Mouse (Mus musculus) neutrophil, adult 5-6 weeks (primary cell): ENCODE measurements around the gene Snx15. TPM values are rescaled to one million over a fixed set of nuclear protein-coding genes. Genes with fewer than 3 reads are reported as not detected.
A peak's percentile ranks its signal among the peaks of the same experiment; 100 is the strongest.

Experiments
- ATAC-seq: fragments of 151-379, 151-347 bp; 2 replicates; pipeline ENCODE4 v1.8.0; 2017; ENCODE audit warnings: mild to moderate bottlenecking, moderate TSS enrichment; ENCODE audit not compliant: insufficient number of reproducible peaks, poor library complexity, low FRiP score, severe bottlenecking; ENCODE audit errors: extremely low read depth
- total RNA-seq: library from RNA; stranded (forward); fragments of 200-1000 nt; gene quantifications from 2 replicates; pipeline ENCODE4 v1.2.3, GENCODE M21; 2017

Gene Snx15
- total RNA-seq, 1 experiment from 2014 or later, result 9.1 TPM

- no peak for ATAC-seq
These were observed 3.2 kb downstream of the Snx15 start for GRCm38 (mm10) chr19:6124898-6125297.

- no peak for ATAC-seq
These were observed 4.8 kb downstream of the Snx15 start for GRCm38 (mm10) chr19:6123330-6123729.

GRCm38 (mm10) chr19:6121761-6122160 lies 6.3 kb downstream of the Snx15 start:
- no peak for ATAC-seq

GRCm38 (mm10) chr19:6118677-6119185 lies 9.4 kb downstream of the Snx15 start:
- ATAC-seq, result no peak

- ATAC-seq, result peak; percentile 82
These were observed 10.0 kb downstream of the Snx15 start, which contains the start of gene Sac3d1 for GRCm38 (mm10) chr19:6117986-6118676. Gene Sac3d1 (minus strand): TSS chr19:6118650.

- no peak for ATAC-seq
These were observed 10.6 kb downstream of the Snx15 start for GRCm38 (mm10) chr19:6117346-6117985.

GRCm38 (mm10) chr19:6116113-6116850 lies 11.8 kb downstream of the Snx15 start:
- ATAC-seq, result no peak

- no peak for ATAC-seq
These were observed 15.0 kb downstream of the Snx15 start for GRCm38 (mm10) chr19:6113116-6113515.

GRCm38 (mm10) chr19:6105586-6105985 lies 22.5 kb downstream of the Snx15 start, which contains the start of gene Naaladl1:
Gene Naaladl1 (plus strand): TSS chr19:6105782.
- ATAC-seq, result no peak

- ATAC-seq, result no peak
These were observed 23.6 kb downstream of the Snx15 start for GRCm38 (mm10) chr19:6104476-6104875.

- no peak for ATAC-seq
These were observed 25.8 kb downstream of the Snx15 start for GRCm38 (mm10) chr19:6102169-6102853.

GRCm38 (mm10) chr19:6101186-6101585 lies 26.9 kb downstream of the Snx15 start:
- no peak for ATAC-seq

- ATAC-seq, result no peak
These were observed 30.3 kb downstream of the Snx15 start for GRCm38 (mm10) chr19:6097847-6098246.

- no peak for ATAC-seq
These were observed 34.0 kb downstream of the Snx15 start, which contains the start of gene AC131692.1 for GRCm38 (mm10) chr19:6094119-6094518. Gene AC131692.1 (plus strand): TSS chr19:6094419.

GRCm38 (mm10) chr19:6088841-6089240 lies 39.3 kb downstream of the Snx15 start:
- no peak for ATAC-seq

GRCm38 (mm10) chr19:6085417-6085879 lies 42.7 kb downstream of the Snx15 start:
- ATAC-seq, result peak; percentile 28; the same call in 1 of the 2 replicates

GRCm38 (mm10) chr19:6084478-6085248 lies 43.4 kb downstream of the Snx15 start, which contains the start of the genes Zfpl1 and Cdca5:
Gene Zfpl1 (minus strand): TSS chr19:6084956.
Gene Cdca5 (plus strand): TSS chr19:6084983.
- peak; percentile 95 for ATAC-seq

GRCm38 (mm10) chr19:6082156-6082555 lies 45.9 kb downstream of the Snx15 start, which contains the start of gene Gm28374:
Gene Gm28374 (minus strand): TSS chr19:6082256.
- no peak for ATAC-seq
